Mouse (Mus musculus) kidney, embryonic 16.5 days (tissue): ENCODE data around the gene Actn2. TPM values are rescaled to one million over a fixed set of nuclear protein-coding genes. Genes with fewer than 3 reads are reported as not detected.

ENCODE experiments used
- ATAC-seq: fragments of 200-750 bp; cut with Nextera tagmentation; 2 replicates; pipeline ENCODE4 v1.8.0; 2017; ENCODE audit warnings: moderate TSS enrichment; ENCODE audit not compliant: low FRiP score, low TSS enrichment
- H3K27ac ChIP-seq: fragments of 300-500 bp; sonication (generic); 2 replicates; pipeline ENCODE4 v1.5.1; 2014; ENCODE audit warnings: low read length
- H3K27me3 ChIP-seq: fragments of 300-500 bp; sonication (generic); 2 replicates; pipeline ENCODE4 v1.6.1; 2014; ENCODE audit warnings: low read length, control low read depth, mixed read lengths; ENCODE audit not compliant: insufficient read depth
- H3K36me3 ChIP-seq: fragments of 300-500 bp; sonication (generic); 2 replicates; pipeline ENCODE4 v1.6.1; 2014; ENCODE audit warnings: low read length, control low read depth, mixed read lengths; ENCODE audit not compliant: insufficient read depth
- H3K4me1 ChIP-seq: fragments of 300-500 bp; sonication (generic); 2 replicates; pipeline ENCODE4 v1.6.1; 2014; ENCODE audit warnings: low read length, control low read depth, mixed read lengths; ENCODE audit not compliant: insufficient read depth
- H3K4me2 ChIP-seq: fragments of 300-500 bp; sonication (generic); replicated peaks from 2 replicates; pipeline ENCODE4 v1.6.1; 2014; ENCODE audit warnings: low read depth, low read length
- H3K4me3 ChIP-seq: fragments of 300-500 bp; sonication (generic); 2 replicates; pipeline ENCODE4 v1.5.1; 2014; ENCODE audit warnings: mild to moderate bottlenecking, low read length
- H3K9ac ChIP-seq: fragments of 300-500 bp; sonication (generic); replicated peaks from 2 replicates; pipeline ENCODE4 v1.6.1; 2014; ENCODE audit warnings: low read length
- H3K9me3 ChIP-seq: fragments of 300-500 bp; sonication (generic); 2 replicates; pipeline ENCODE4 v1.6.1; 2016; ENCODE audit warnings: low read length, control low read depth
- WGBS: fragments of 180-500 bp; shearing (Covaris S2); extraction: QIAGEN DNeasy Blood & Tissue Kit; methylation state at CpG from one replicate; pipeline ENCODE4 v1.1.7; 2014; 5-methylcytosine and 5-hydroxymethylcytosine counted together
- polyA plus RNA-seq: library from polyadenylated mRNA; unstranded; fragments of >200 nt; fragmentation: Nextera tagmentation; extraction: Ambion mirVana; gene quantifications from 2 replicates; pipeline ENCODE4 v1.2.1, GENCODE M21; 2015

Actn2 gene
- polyA plus RNA-seq, result 8.6 and 9.8 TPM in 2 replicates

DNA sequence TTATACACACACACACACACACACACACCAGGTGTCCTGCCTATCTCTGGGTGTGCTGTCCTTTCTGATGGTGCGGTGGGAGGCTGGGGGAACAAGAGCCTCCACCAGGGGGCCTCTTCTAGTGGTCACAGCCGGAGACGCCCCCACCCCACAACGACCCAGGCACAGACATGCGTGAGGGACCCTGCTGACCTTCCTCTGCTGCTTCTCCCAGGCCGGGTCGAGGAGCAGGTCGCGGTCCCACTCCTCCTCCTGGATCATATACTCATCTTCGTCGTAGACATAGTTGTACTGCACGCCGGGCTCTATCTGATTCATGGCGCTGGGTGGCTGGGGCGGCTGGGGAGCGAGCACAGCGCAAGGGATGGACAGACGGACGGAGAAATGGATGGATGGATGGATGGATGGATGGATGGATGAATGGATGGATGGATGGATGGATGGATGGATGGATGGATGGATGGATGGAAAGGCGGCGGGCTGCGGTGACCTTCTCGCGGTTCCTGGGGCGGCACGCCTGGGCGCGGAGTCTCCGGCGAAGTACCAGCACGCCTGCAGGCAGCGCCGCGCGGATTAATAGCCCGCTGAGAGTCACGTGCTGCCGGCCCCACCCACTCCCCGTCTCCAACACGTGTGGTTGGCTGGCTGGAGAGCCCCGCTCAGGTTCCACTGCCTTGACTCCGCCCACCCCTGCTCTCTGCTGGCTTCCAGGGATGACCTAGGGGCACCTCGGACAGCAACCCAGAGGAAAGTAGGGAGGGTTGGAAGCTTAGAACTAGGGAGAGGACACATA, at the start of gene Actn2:
Actn2 (minus strand) TSS at position 578 of the 793 bp plus-strand sequence.
- H3K36me3 ChIP-seq, result no peaks in the 10 kb centered on the region
- no peaks in the 10 kb centered on the region for H3K9me3 ChIP-seq
- under 1% methylated on average over 43 of the region's 43 CpGs for WGBS
- no peaks in the 10 kb centered on the region for H3K27me3 ChIP-seq
- peaks cover 7% of the 10 kb centered on the region; the same call in 1 of the 2 replicates for H3K4me1 ChIP-seq
- ATAC-seq, result peak; percentile 99
- peak within 1 kb of the TSS; percentile 64 for H3K4me2 ChIP-seq
- H3K9ac ChIP-seq, result peak within 1 kb of the TSS; percentile 43
- H3K4me3 ChIP-seq, result peak within 1 kb of the TSS; percentile 34
- no peak within 1 kb of the TSS for H3K27ac ChIP-seq

DNA sequence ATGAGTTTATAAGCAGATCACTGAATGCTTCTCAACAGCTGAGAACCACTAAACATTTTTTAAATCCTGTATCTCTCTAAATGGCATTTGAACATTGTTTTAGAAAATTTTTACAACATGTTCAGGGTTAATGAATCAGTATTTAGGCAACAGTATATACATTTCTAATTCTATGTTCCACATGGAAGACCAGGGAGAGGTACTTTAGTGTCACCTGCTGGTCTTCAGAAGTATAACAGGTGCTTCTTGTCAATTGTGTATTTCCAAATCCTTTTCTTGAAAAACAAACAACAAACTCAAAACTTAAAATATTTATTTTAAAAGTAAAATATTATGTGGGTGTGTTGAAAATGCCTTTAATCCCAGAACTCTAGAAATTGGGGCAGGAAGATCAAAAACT, 45.7 kb upstream of the Actn2 start:
- Histone ChIP-seq H3K9me3 (0 out of 2 replicates have a peak, but pooled peaks cover 3% of the 10 kb centered on the region), H3K4me2 (no peak overlapping the region), H3K4me3 (no peak overlapping the region), H3K9ac (no peak overlapping the region), H3K36me3 (no peaks in the 10 kb centered on the region), H3K27ac (no peak overlapping the region), H3K4me1 (no peaks in the 10 kb centered on the region), H3K27me3 (no peaks in the 10 kb centered on the region)
- no peak for ATAC-seq

GRCm38 (mm10) chr13:12384796-12385195, 44.2 kb upstream of the Actn2 start:
- H3K36me3 ChIP-seq, result no peaks in the 10 kb centered on the region
- H3K9me3 ChIP-seq, result 0 out of 2 replicates have a peak, but pooled peaks cover 3% of the 10 kb centered on the region
- H3K9ac ChIP-seq, result no peak overlapping the region
- no peaks in the 10 kb centered on the region for H3K4me1 ChIP-seq
- no peak overlapping the region for H3K27ac ChIP-seq
- no peak overlapping the region for H3K4me3 ChIP-seq
- no peak overlapping the region for H3K4me2 ChIP-seq
- H3K27me3 ChIP-seq, result no peaks in the 10 kb centered on the region
- no peak for ATAC-seq

- no peak for ATAC-seq
- Histone ChIP-seq H3K9me3 (peaks cover 3% of the 10 kb centered on the region; the same call in 1 of the 2 replicates), H3K9ac (no peak overlapping the region), H3K36me3 (no peaks in the 10 kb centered on the region), H3K4me3 (no peak overlapping the region), H3K27ac (no peak overlapping the region), H3K27me3 (no peaks in the 10 kb centered on the region), H3K4me2 (no peak overlapping the region), H3K4me1 (no peaks in the 10 kb centered on the region)
- WGBS, result 50% methylated on average over 1 of the region's 1 CpGs
Measured at GRCm38 (mm10) chr13:12376778-12377177, 36.2 kb upstream of the Actn2 start.

- Histone ChIP-seq H3K4me1 (no peaks in the 10 kb centered on the region), H3K9me3 (peaks cover 3% of the 10 kb centered on the region; the same call in 1 of the 2 replicates), H3K27me3 (no peaks in the 10 kb centered on the region), H3K9ac (no peak overlapping the region), H3K27ac (no peak overlapping the region), H3K36me3 (no peaks in the 10 kb centered on the region), H3K4me3 (no peak overlapping the region), H3K4me2 (no peak overlapping the region)
- WGBS, result 78% methylated on average over 3 of the region's 3 CpGs
- no peak for ATAC-seq
Measured at GRCm38 (mm10) chr13:12372755-12373154, 32.2 kb upstream of the Actn2 start.

DNA sequence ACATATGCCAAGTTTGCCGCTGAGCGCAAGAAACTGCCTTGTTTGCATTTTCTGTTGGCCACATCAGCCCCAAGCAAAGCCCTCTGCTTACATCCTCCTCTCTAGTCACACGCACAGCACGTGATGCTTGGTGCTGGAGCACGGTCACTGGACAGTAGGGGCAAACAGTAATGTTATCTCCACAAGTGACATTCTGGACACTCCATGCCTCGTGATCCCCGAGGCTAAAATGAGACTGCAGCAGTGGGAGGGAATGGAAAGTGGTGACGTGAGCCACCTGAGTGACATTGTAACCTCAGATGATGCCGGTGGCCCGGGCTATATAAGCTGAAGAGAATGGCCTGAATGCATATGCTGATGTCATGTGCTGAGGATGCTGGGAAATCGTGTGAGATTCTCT, 29.4 kb upstream of the Actn2 start:
- Histone ChIP-seq H3K9me3 (peaks cover 3% of the 10 kb centered on the region; the same call in 1 of the 2 replicates), H3K9ac (no peak overlapping the region), H3K27me3 (no peaks in the 10 kb centered on the region), H3K36me3 (no peaks in the 10 kb centered on the region), H3K4me3 (no peak overlapping the region), H3K4me2 (no peak overlapping the region), H3K27ac (no peak overlapping the region), H3K4me1 (no peaks in the 10 kb centered on the region)
- ATAC-seq, result no peak
- WGBS, result 77% methylated on average over 11 of the region's 11 CpGs

- Histone ChIP-seq H3K9ac (no peak overlapping the region), H3K4me1 (no peaks in the 10 kb centered on the region), H3K36me3 (no peaks in the 10 kb centered on the region), H3K4me2 (no peak overlapping the region), H3K27me3 (no peaks in the 10 kb centered on the region), H3K27ac (no peak overlapping the region), H3K4me3 (no peak overlapping the region), H3K9me3 (no peaks in the 10 kb centered on the region)
- 44% methylated on average over 8 of the region's 8 CpGs for WGBS
- 0 out of 2 replicates have a peak, but pooled peaks have one; percentile 4 for ATAC-seq
Measured at GRCm38 (mm10) chr13:12369041-12369621, 28.6 kb upstream of the Actn2 start.

DNA sequence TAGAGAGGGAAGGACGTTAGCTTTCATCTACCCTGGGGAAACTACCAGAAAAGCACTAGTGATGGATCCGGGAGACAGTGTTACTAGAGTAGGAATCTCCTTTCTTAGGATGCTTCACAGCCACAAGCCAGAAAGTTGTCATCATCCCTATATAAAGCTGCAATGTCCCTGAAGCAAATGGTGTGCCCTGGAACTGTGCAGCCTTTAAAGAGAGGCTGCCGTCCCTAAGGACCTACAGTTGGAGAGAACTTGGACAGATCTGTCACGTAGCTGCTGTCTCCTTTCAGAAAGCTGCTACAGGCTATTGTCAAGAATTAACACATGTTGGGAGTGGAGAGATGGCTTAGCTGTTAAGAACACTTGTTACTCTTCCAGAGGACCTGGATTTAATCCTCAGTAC, 20.9 kb upstream of the Actn2 start:
- ATAC-seq, result no peak
- no peak overlapping the region for H3K4me3 ChIP-seq
- no peaks in the 10 kb centered on the region for H3K9me3 ChIP-seq
- WGBS, result 72% methylated on average over 4 of the region's 4 CpGs
- no peak overlapping the region for H3K27ac ChIP-seq
- no peaks in the 10 kb centered on the region for H3K27me3 ChIP-seq
- no peak overlapping the region for H3K4me2 ChIP-seq
- no peak overlapping the region for H3K9ac ChIP-seq
- H3K4me1 ChIP-seq, result no peaks in the 10 kb centered on the region
- no peaks in the 10 kb centered on the region for H3K36me3 ChIP-seq

DNA sequence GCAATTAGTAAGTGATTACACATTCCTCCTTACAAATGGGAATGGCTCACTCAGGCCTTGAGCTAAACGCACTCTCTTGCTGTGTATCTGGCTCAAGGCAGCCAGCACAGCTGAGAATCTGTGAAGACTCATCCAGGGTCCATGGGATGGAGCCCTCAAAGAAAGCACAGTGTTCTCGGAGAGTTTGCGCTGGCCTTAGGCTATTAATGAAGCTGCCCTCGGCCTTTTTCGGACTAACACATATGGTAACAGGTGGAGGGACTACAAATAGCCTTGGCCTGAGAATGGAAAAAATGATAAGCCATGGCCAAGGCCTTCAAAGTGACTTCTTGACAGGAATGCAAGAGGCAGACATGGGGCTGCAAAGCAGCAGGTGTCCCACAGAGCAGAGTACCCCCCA, 17.0 kb upstream of the Actn2 start:
- H3K4me1 ChIP-seq, result no peaks in the 10 kb centered on the region
- no peak overlapping the region for H3K4me3 ChIP-seq
- no peak overlapping the region for H3K9ac ChIP-seq
- H3K4me2 ChIP-seq, result no peak overlapping the region
- ATAC-seq, result no peak
- H3K27ac ChIP-seq, result no peak overlapping the region
- no peaks in the 10 kb centered on the region for H3K9me3 ChIP-seq
- 86% methylated on average over 5 of the region's 5 CpGs for WGBS
- no peaks in the 10 kb centered on the region for H3K36me3 ChIP-seq
- no peaks in the 10 kb centered on the region for H3K27me3 ChIP-seq

GRCm38 (mm10) chr13:12356184-12356583, 15.6 kb upstream of the Actn2 start:
- Histone ChIP-seq H3K27ac (no peak overlapping the region), H3K9ac (no peak overlapping the region), H3K27me3 (no peaks in the 10 kb centered on the region), H3K36me3 (no peaks in the 10 kb centered on the region), H3K4me1 (no peaks in the 10 kb centered on the region), H3K9me3 (no peaks in the 10 kb centered on the region), H3K4me2 (no peak overlapping the region), H3K4me3 (no peak overlapping the region)
- no peak for ATAC-seq
- WGBS, result 54% methylated on average over 4 of the region's 4 CpGs
